Mouse (Mus musculus) liver, postnatal 0 days (tissue): Measurements from ENCODE around the gene Atxn1l.

ENCODE experiments used
- CTCF ChIP-seq: sonication (generic); IDR thresholded peaks from 2 replicates; pipeline ENCODE4 v1.5.1; 2016; ENCODE audit warnings: antibody characterized with exemption, low read depth
- EP300 ChIP-seq: IDR thresholded peaks from 2 replicates; pipeline ENCODE4 v1.6.1; 2016; ENCODE audit warnings: antibody characterized with exemption, low read depth, mild to moderate bottlenecking

GRCm38 (mm10) chr8:109731012-109731411 lies 6.5 kb downstream of the Atxn1l start:
- no peak for TF ChIP-seq EP300
- TF ChIP-seq CTCF: no peak
